Mouse (Mus musculus) liver, embryonic 14.5 days (tissue): ENCODE results near the gene Olfr279.

Experiments
- CTCF ChIP-seq: IDR thresholded peaks from 2 replicates; pipeline ENCODE4 v1.5.1; 2016; ENCODE audit warnings: antibody characterized with exemption, low read depth, control low read depth
- EP300 ChIP-seq: IDR thresholded peaks from 2 replicates; pipeline ENCODE4 v1.6.1; 2016; ENCODE audit warnings: antibody characterized with exemption, low read depth

DNA sequence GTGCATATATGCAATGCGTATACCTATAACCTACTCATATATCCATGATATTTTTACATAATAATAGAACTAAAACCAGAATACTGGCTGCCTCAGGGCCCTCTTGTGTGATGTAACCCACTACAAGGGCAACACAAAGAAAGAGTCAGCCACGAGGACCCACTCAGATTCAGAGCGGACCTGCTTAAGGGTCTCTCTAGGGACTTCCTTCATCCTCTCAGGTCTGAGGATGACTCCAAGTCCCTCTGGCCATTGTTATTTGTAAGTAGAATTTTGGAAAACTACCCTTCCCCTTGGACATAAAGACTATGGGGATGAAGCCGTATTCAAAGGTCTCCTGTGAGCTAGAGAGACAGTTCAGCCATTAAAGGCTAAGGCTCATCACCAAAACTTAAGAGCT, 22.6 kb upstream of the Olfr279 start, which contains the start of gene OR5BS1P:
- TF ChIP-seq CTCF = no peak
- TF ChIP-seq EP300 = no peak
